Mouse (Mus musculus) lung, postnatal 0 days (tissue): ENCODE measurements at regions not wholly inside any gene's neighbourhood (a gene's known extent, or its start where the extent isn't known, plus 50 kb on each side); places are given as distances from the start of the nearest gene placed in this dataset.
A peak's percentile ranks its signal among the peaks of the same experiment; 100 is the strongest.

Experiments
- ATAC-seq: fragments of 200-750 bp; cut with Nextera tagmentation; 2 replicates; pipeline ENCODE4 v1.8.0; 2017; ENCODE audit warnings: moderate library complexity
- DNase-seq: peaks from one replicate; pipeline ENCODE4 v3.0.0-alpha.2; 2016; ENCODE audit warnings: low spot score
- H3K27ac ChIP-seq: fragments of 300-500 bp; sonication (generic); 2 replicates; pipeline ENCODE4 v1.5.1; 2014; ENCODE audit warnings: antibody characterized with exemption, mild to moderate bottlenecking, low read length, mixed read lengths
- H3K27me3 ChIP-seq: fragments of 300-500 bp; sonication (generic); replicated peaks from 2 replicates; pipeline ENCODE4 v1.6.1; 2014; ENCODE audit warnings: low read length, mixed read lengths; ENCODE audit not compliant: insufficient read depth
- H3K36me3 ChIP-seq: fragments of 300-500 bp; sonication (generic); 2 replicates; pipeline ENCODE4 v1.6.1; 2014; ENCODE audit warnings: low read length, mixed read lengths; ENCODE audit not compliant: insufficient read depth
- H3K4me1 ChIP-seq: fragments of 300-500 bp; sonication (generic); 2 replicates; pipeline ENCODE4 v1.6.1; 2014; ENCODE audit warnings: antibody characterized with exemption, low read depth, low read length, mixed read lengths; ENCODE audit not compliant: insufficient read depth
- H3K4me2 ChIP-seq: fragments of 300-500 bp; sonication (generic); replicated peaks from 2 replicates; pipeline ENCODE4 v1.6.1; 2014; ENCODE audit warnings: low read depth, mild to moderate bottlenecking, low read length, moderate library complexity, mixed read lengths
- H3K4me3 ChIP-seq: fragments of 300-500 bp; sonication (generic); 2 replicates; pipeline ENCODE4 v1.5.1; 2014; ENCODE audit warnings: low read depth, low read length
- H3K9ac ChIP-seq: fragments of 300-500 bp; sonication (generic); replicated peaks from 2 replicates; pipeline ENCODE4 v1.6.1; 2014; ENCODE audit warnings: low read depth, mild to moderate bottlenecking
- H3K9me3 ChIP-seq: fragments of 300-500 bp; sonication (generic); 2 replicates; pipeline ENCODE4 v1.6.1; 2016; ENCODE audit warnings: low read length, mixed read lengths
- CTCF ChIP-seq: IDR thresholded peaks from 2 replicates; pipeline ENCODE4 v1.5.1; 2016; ENCODE audit warnings: antibody characterized with exemption, mild to moderate bottlenecking
- EP300 ChIP-seq: IDR thresholded peaks from 2 replicates; pipeline ENCODE4 v1.6.1; 2016; ENCODE audit warnings: antibody characterized with exemption, mild to moderate bottlenecking, control low read depth
- WGBS: fragments of 180-500 bp; shearing (Covaris S2); extraction: QIAGEN DNeasy Blood & Tissue Kit; methylation state at CpG from one replicate; pipeline ENCODE4 v1.1.7; 2014; 5-methylcytosine and 5-hydroxymethylcytosine counted together

GRCm38 (mm10) chr6:64797600-64797999, 68.7 kb downstream of the Atoh1 start:
- WGBS = 46% methylated on average over 3 of the region's 3 CpGs
- H3K9ac ChIP-seq = no peak overlapping the region
- no peaks in the 10 kb centered on the region for H3K27me3 ChIP-seq
- TF ChIP-seq EP300 = no peak
- TF ChIP-seq CTCF = no peak
- DNase-seq (no peak), ATAC-seq (no peak)
- no peaks in the 10 kb centered on the region for H3K9me3 ChIP-seq
- H3K27ac ChIP-seq = no peak overlapping the region
- H3K36me3 ChIP-seq = no peaks in the 10 kb centered on the region
- no peak overlapping the region for H3K4me3 ChIP-seq
- H3K4me2 ChIP-seq = no peak overlapping the region
- H3K4me1 ChIP-seq = no peaks in the 10 kb centered on the region

- DNase-seq = no peak
- H3K36me3 ChIP-seq = no peaks in the 10 kb centered on the region
- WGBS = 37% methylated on average over 5 of the region's 5 CpGs
- H3K4me1 ChIP-seq = no peaks in the 10 kb centered on the region
- H3K27me3 ChIP-seq = no peaks in the 10 kb centered on the region
- peak overlapping the region; percentile 37 for H3K4me2 ChIP-seq
- no peaks in the 10 kb centered on the region for H3K9me3 ChIP-seq
- ATAC-seq = no peak
- no peak overlapping the region for H3K9ac ChIP-seq
- no peak overlapping the region for H3K4me3 ChIP-seq
- no peak overlapping the region for H3K27ac ChIP-seq
- TF ChIP-seq EP300 (no peak), CTCF (no peak)
These were observed 69.9 kb downstream of the Atoh1 start for GRCm38 (mm10) chr6:64798804-64799203.

DNA sequence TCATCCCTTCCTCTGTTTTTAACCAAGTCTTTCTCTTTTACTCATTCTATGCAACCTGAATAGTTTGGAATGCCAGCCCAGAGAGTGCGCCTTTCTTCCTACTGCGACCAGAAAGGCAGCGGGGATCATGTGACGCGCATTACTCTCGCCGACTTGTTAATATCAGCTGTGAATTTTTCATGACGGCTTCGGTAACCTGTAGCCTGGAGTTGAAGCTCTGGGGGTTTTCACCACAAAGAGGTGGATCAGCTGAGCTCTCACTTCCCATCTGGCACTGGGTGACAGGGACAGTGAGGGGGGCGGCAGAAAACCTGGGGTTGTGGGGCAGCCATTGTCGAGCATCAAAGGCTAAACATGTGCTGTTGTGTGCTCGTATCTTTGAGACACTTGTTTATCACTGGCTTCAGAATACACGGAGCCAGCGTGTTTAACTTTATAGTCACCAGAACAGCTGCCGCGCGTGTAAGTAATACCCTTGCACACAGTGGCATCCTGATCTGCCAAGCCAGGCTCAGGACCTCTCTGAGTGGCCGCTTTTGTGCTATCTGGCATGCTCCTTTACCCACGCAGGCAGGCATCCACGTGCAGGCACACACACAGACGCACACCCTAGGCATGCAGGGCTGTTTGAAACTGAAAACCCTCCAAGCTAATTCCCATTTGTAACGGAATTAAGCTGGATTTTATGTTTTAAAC, 70.5 kb downstream of the Atoh1 start:
- H3K27me3 ChIP-seq = no peaks in the 10 kb centered on the region
- H3K36me3 ChIP-seq = no peaks in the 10 kb centered on the region
- ATAC-seq (no peak), DNase-seq (no peak)
- H3K4me3 ChIP-seq = 0 out of 2 replicates have a peak overlapping the region, but pooled peaks have one; percentile 3
- H3K9me3 ChIP-seq = no peaks in the 10 kb centered on the region
- no peak overlapping the region for H3K9ac ChIP-seq
- no peaks in the 10 kb centered on the region for H3K4me1 ChIP-seq
- TF ChIP-seq EP300 (no peak), CTCF (no peak)
- H3K4me2 ChIP-seq = peak overlapping the region; percentile 37
- 14% methylated on average over 22 of the region's 22 CpGs for WGBS
- H3K27ac ChIP-seq = no peak overlapping the region

- Histone ChIP-seq H3K4me3 (no peak overlapping the region), H3K9me3 (no peaks in the 10 kb centered on the region), H3K9ac (no peak overlapping the region), H3K4me2 (no peak overlapping the region), H3K27ac (no peak overlapping the region), H3K36me3 (no peaks in the 10 kb centered on the region), H3K4me1 (no peaks in the 10 kb centered on the region), H3K27me3 (no peaks in the 10 kb centered on the region)
- ATAC-seq (no peak), DNase-seq (no peak)
- whole genome bisulfite sequencing = 34% methylated on average over 3 of the region's 3 CpGs
- TF ChIP-seq CTCF (no peak), EP300 (no peak)
These were observed 72.0 kb downstream of the Atoh1 start for GRCm38 (mm10) chr6:64800965-64801364.

DNA sequence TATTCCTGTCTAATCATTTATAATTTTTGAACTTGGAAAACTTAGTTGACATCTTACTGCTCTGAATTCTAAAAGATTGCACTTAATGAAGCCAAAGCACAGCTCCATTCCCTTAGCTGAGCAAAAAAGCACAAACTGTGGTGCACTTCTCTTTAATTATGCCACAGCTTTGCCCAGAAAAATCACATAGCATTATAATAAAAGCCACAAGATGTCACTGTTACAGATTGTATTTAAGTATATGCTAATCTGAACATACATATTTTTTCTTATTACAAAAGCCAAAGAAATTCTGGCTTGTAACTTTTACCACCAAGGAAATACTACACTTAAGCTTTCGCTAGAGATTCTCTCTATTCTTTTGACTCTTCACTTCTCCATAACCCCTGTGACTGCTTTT, 86.2 kb downstream of the Atoh1 start:
- Histone ChIP-seq H3K36me3 (no peaks in the 10 kb centered on the region), H3K27ac (no peak overlapping the region), H3K27me3 (no peaks in the 10 kb centered on the region), H3K9ac (no peak overlapping the region), H3K4me3 (no peak overlapping the region), H3K4me1 (no peaks in the 10 kb centered on the region), H3K9me3 (no peaks in the 10 kb centered on the region), H3K4me2 (no peak overlapping the region)
- TF ChIP-seq CTCF (no peak), EP300 (no peak)
- ATAC-seq = no peak
- WGBS = 81% methylated on average over 1 of the region's 1 CpGs
- DNase-seq = no peak

- no peak overlapping the region for H3K9ac ChIP-seq
- WGBS = 74% methylated on average over 4 of the region's 4 CpGs
- no peak overlapping the region for H3K4me2 ChIP-seq
- no peak overlapping the region for H3K27ac ChIP-seq
- ATAC-seq (no peak), DNase-seq (no peak)
- no peaks in the 10 kb centered on the region for H3K9me3 ChIP-seq
- H3K4me3 ChIP-seq = no peak overlapping the region
- no peaks in the 10 kb centered on the region for H3K27me3 ChIP-seq
- TF ChIP-seq CTCF = no peak
- TF ChIP-seq EP300 = no peak
- H3K36me3 ChIP-seq = no peaks in the 10 kb centered on the region
- H3K4me1 ChIP-seq = no peaks in the 10 kb centered on the region
These were observed 120.2 kb downstream of the Atoh1 start for GRCm38 (mm10) chr6:64849097-64849648.
